Mouse (Mus musculus): ENCODE data around the gene Ndufv1.
"Not testable (repeated sequence)": the region's sequence is repeated elsewhere in the genome, so short reads cannot be mapped to it uniquely, and the experiment has no call there.

Gene Ndufv1

DNA sequence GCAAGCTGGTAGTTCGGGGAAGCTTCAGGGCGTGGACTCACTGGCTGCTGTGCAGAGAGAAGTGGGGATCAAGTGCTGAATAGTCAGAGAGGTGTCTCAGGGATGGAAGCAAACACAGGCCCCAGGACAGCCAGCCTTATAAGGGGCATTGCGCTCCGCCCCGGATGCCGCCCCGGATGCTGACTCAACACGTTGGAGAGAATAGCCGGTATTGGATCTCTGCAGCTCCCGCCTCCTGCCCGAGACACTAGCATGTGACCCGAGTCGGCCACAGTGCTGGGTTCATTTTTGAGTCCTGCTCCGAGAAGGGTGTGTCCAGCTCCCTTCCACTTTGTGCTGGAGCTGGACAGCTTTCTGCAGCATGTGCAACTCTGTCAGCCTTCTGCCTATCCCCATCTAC lies 29.5 kb upstream of the Ndufv1 start:
- DNase-seq (ENCODE audit: low read depth, low spot score): no peak

DNA sequence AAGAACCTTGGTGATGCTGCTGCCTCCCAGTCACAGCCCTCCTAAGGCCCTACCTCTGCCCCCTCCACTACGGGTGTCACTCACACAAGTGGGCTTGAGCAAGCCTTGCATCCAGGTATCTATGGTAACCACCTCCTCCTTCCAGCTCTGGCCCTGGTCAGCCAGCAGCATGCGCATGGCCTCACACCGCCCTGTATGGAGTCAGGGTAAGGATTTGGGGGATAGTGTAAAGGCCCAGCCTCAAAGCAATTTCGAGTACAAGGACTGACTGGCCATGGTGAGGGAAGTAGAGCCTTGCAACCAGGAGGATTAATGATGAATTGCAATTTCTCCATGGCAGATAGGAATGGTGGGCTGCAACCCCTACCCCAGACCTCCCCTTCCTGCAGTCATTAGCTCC lies 28.9 kb upstream of the Ndufv1 start:
- DNase-seq (ENCODE audit: low read depth, low spot score): not testable (repeated sequence)

DNA sequence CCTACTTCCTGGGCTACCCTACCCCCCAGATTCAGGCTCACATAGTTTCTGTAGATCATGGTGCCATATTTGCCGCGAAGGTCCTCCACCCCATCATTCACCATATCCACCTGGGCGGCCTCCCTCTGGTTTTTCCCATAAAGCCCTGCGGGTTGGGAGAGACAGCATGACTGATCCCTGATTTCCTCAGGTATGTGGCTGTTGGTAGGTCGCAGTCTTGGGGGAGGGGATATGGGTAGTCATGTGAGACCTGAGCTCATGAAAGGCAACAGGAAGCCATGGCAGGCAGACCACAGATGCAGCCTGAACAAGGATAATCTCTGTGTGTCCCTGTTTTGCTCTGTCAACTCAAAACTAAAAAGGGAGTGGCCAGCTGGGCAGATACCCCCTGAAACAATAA lies 28.3 kb upstream of the Ndufv1 start:
- DNase-seq (ENCODE audit: low read depth, low spot score): not testable (repeated sequence)

DNA sequence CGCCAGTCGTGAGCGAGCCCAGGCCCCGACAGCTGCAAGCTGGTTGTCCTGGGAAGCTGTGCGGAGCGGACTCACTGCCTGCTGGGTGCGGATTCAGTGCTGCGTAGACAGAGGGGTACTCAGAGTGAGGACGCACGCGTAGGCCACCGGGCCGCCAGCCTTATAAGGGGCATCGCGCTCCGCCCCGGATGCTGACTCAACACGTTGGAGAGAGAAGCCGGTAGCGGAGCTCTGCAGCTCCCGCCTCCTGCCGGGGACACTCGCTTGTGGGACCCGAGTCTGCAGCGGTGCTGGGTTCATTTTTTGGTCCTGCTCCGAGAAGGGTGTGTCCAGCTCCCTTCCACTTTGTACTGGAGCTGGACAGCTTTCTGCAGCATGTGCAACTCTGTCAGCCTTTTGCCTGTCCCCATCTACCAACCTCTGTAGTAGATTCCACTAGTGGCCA lies 25.2 kb upstream of the Ndufv1 start, which contains the start of gene Gstp1:
Gstp1 (minus strand) TSS at position 198 of the 445 bp plus-strand sequence.
- peak; percentile 80 for DNase-seq (ENCODE audit: low read depth, low spot score)

DNA sequence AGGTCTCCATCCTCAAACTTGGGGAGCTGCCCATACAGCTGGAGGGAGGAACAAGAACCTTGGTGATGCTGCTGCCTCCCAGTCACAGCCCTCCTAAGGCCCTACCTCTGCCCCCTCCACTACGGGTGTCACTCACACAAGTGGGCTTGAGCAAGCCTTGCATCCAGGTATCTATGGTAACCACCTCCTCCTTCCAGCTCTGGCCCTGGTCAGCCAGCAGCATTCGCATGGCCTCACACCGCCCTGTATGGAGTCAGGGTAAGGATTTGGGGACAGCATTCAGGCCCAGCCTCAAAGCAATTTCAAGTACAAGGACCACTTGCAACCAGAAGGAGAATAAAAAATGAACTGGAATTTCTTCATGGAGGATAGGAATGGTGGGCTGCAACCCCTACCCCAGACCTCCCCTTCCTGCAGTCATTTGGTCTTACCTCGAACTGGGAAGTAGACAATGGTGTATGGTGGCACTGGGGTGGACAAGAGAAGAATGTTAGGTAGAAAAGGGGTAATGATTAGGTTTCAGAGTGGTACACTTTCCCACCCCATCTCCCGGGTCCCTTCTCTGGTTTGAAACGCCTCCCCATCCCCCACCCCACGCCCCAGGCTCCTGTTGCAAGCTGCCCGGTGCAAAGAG lies 24.7 kb upstream of the Ndufv1 start:
- not testable (repeated sequence) for DNase-seq (ENCODE audit: low read depth, low spot score)

DNA sequence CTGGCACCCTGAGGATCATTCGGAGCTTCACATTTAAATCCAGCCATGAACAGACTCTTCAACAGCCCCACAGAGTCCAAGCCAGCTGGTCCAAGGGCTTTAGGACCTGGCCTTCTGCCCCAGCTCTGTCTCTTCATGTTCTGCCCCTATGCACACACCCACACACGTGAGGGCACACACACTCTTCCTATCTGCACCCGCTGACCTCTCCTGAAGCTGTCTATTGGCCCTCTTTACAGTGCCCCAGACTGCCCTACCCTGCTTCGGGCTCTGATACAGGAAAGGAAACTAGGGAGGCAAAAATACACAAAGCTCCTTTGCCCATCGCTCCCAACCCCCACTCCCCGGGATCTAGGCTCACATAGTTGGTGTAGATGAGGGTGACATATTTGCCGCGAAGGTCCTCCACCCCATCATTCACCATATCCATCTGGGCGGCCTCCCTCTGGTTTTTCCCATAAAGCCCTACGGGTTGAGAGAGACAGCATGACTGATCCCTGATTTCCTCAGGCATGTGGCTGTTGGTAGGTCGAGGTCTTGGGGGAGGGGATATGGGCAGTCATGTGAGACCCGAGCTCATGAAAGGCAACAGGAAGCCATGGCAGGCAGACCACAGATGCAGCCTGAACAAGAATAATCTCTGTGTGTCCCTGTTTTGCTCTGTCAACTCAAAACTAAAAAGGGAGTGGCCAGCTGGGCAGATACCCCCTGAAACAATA lies 23.9 kb upstream of the Ndufv1 start:
- no peak for DNase-seq (ENCODE audit: low read depth, low spot score)

DNA sequence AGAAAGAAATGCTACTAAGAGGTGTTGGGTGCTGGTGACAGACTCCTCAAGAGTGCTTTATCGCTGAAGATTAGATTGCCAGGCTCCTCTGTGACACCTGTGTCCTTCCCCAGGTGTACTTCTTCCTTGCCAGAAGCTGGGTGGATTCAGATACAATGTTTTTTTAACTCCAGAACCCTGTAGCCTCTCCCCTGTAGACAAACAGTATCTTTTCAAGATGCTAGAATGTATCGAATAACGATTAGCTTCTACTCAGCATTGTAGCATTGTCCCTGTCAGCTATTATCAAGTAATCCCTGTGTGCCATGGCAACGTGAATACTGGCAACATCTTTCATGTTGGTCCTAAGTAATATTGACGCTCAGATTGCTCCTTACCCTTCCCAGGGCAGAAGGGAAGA lies 21.1 kb upstream of the Ndufv1 start:
- DNase-seq (ENCODE audit: low read depth, low spot score): no peak

DNA sequence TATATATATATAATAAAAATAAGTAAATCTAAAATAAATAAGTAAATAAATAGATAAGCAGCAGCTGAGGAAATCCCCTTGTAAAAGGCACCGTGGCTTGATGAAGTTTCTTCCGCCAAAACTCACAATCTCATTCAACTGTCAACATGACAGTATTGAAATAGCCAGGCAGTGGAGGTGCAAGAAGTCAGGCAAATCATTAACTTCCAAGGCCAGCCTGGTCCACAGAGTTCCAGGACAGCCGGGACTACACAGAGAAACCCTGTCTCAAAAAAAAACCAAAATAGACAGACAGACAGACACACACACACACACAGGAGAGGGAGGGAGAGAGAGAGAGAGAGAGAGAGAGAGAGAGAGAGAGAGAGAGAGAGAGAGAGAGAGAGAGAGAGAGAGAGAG lies 20.7 kb upstream of the Ndufv1 start:
- DNase-seq (ENCODE audit: low read depth, low spot score): no peak

DNA sequence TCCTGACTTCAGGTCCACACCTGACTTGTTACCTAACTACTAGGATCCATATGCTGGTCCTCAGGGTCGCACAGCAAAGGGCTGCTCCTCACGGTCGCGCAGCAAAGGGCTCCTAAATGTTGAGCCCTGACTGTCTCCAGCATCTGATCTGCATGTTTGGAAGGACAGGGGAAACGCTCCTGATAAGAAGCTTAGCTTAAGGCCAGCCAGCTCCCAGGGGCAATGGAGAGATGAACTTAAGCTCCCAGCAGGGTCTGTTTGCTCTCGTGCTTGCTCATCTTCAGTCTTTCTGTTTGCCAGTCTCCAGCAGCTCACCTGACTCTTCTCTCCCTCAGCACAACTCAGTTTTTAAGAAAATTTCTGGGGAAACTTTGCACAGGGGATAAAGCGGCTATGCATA lies 20.1 kb upstream of the Ndufv1 start:
- DNase-seq (ENCODE audit: low read depth, low spot score): no peak

DNA sequence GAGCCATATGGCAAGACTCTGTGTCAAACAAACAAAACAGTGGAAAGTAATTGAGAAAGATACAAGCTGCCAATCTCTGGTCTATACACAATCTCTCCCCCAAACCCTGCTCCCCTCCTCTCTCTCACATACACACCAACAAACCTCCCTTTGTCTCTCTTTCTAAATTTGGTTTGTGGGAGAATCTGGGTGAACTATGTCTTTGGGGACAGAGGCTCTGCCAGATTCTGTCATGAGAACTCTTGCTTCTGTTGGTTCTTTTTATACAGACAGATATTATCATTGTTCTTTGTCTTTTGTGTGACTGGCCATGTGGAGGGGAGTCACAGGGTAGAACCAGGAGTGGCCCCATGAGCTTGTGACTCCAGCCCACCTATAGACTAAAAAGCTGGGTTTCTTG lies 15.0 kb upstream of the Ndufv1 start:
- peak; percentile 60 for DNase-seq (ENCODE audit: low read depth, low spot score)

DNA sequence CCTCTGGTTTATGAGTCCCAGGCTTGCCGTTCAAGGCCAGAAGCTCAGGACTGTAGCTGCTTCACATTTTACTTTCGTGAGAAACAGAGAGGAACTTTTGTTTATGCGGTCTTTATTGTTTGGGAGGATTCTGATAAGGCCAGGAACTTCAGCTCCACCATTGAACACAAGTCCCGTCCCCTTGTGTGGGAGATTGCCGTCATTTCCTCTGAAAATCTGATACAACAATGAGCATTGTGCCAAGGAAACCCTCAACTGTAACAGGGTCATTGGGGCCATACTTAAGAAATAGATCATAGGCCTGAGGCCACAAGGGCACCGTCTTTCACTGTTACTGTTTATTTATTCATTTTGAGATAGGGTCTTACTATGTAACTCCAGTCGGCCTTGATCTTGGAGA lies 10.6 kb upstream of the Ndufv1 start:
- DNase-seq (ENCODE audit: low read depth, low spot score): no peak

DNA sequence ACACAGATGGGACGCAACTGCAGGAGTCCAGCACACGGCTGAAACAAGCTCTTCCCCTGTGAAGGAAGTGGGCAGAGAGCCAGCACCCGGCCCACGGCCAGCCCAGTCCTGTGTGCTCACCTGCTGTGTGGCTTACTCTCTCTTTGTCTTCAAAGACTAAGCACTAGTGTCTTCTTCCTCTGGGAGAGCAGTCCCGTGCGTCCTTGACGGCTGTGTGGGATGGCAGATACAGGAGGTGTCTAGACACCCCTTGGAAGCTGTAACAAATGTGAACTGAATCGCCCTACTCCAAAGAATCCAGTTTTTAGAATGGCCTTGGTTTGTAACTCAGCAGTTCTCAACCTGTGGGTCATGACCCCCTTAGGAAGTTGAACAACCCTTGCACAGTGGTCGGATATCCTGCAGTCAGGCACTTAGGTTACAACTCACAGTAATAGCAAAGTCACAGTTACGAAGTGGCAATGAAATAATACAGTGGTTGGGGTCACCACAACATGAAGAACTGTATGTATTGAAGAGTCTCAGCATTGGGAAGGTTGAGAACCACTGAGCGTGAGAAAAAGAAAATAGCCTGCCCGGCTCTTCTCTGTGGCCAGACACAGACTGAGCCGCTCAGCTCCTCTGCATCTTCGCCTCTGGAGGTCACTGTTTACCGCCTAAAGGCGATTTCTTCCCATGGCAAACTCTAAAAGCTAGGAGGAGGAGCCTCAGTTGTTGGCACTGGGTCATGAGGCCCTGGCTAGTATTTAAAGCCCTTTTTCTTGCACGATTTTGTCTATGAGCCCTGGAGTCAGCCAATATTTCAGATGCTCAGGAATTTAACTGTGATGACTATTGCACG lies 6.4 kb upstream of the Ndufv1 start:
- DNase-seq (ENCODE audit: low read depth, low spot score): peak; percentile 67

DNA sequence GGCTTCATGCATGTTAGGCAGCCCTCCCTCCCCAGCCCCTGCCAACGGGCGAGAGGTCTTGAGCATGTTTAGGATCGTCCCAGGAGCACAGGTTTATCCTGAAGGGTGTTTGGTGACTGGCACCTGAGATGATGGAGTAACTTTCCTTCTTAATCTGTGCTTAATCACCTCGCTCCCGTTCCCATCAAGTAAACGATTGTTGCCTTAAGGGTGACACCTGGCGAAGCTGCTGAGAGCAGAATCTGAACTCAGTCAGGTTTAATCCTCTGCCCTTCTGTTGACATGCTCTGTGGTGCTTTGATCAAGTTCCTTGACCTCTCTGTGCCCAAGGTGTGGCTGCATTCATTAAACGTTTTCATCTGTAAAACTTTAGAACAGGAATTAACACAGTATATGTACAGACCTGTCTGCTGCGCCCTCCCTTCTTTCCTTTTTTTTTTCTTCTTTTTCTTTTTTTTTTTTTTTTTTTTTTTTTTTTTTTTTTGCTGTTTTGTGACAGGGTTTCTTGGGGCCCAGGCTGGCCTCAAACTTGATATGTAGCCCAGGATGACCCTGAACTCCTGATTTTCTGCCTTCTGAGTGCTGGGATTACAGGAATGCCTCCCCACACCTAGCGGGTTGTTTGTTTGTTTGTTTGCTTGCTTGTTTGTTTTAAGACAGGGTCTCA lies 5.4 kb upstream of the Ndufv1 start:
- DNase-seq (ENCODE audit: low read depth, low spot score): no peak

DNA sequence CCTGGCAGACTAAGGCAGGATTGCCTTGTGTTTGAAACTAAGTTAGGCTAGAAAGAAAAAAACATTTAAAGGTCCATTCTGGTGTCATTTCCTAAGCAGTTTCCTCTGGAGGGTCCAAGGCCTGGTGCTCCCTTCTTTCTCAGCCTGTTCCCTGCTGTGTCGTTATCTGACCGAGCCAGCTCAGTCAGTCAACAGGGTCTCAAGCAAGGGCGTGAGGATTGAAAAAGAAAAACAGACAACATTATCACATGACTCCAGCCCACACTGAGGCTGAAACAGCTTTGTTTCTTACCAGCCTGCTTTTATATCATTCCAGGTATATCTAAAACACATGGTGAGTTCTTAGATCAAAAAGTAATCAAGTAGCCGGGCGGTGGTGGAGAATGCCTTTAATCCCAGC lies 3.0 kb upstream of the Ndufv1 start:
- no peak for DNase-seq (ENCODE audit: low read depth, low spot score)

DNA sequence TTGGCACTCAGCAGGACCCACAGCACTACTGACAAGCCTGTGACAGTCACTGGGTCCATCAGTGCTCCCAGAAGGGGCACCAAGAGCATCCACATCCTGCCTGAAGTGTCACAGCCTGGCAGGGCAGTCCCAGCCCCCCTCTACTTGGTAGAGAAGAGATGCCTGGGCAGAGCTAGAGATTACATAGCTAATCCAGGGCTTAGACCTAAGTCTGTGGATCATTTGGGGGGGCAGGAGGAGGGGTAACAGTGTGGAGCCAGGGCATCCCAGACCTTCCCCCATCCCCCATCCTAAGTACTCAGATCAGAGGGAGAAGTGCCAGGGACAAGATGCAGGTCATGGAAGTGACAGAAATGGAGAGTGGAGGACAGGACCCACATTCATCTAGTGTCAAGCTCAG lies 2.2 kb upstream of the Ndufv1 start:
- DNase-seq (ENCODE audit: low read depth, low spot score): no peak

DNA sequence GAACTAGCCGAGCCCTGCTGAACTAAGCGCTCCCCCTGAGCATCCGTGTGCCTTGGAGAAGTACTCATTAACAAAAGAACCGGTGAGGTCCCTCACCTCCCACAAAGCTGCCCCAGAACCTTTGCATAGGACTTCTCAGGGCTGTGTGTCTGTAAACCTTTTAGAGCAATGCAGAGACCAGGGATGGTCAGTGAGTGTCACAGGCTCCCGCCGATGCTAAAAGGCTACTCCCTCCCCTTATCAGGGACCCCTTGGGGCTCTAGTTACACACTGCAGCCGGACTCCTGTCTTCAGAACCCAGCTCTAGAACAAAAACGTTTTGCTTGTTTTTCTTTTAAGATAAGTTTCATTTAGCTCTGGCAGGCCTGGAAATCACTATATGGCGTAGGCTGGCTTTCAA lies 460 bp upstream of the Ndufv1 start:
- DNase-seq (ENCODE audit: low read depth, low spot score): no peak

DNA sequence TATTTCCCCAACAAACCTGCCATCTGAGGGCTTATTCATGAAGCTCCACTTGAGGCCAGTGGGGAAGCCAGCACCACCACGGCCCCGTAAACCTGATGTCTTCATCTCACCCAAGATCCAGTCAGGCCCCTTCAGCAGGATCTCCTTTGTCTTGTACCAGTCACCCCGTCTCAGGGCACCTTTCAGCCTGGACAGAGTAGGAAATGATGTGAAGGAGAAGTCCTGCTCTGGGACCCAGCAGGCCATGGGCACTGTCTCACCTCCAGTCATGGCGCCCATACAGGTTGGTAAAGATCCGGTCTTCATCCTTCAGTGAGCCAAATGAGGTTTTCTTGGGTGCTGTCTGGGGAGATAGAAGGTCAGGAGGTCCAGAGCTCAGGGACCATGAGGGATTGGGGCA lies 1.5 kb downstream of the Ndufv1 start:
- no peak for DNase-seq (ENCODE audit: low read depth, low spot score)

DNA sequence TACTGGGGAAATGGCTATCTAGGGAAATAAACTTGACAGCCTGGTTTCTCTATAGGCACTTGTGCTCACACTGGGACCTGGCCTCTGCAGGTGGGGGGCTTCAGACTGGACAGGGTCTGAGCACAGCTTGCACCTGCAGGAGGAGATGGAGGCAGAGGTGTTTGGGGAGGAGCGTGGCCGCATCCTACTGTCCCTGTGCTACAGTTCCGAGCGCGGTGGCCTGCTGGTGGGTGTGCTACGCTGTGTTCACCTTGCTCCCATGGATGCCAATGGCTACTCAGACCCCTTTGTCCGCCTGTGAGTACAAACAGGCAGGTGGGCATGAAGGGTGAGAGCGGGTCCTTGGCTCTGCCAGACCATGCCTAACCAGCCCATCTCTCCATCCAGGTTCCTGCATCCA lies 6.6 kb downstream of the Ndufv1 start:
- DNase-seq (ENCODE audit: low read depth, low spot score): no peak

DNA sequence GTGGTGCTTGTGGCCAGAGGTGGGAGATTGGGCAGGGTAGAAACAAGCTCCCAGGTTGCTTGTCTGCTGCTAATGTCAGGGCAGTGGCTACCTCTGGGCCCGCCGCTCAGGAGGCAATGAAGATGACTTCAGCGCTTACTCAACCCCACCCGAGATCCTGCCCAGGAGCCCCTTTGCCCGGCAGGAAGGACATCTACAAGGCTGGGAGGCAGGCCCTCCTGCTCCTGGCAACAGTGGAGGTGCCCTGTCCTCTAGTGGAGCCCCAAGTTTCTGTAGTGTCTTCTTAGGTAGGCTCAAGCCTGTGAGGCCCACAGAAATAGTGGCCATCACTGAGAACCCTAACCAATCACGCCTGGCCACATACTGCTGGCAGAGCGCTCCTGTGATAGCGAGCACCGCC lies 7.5 kb downstream of the Ndufv1 start:
- no peak for DNase-seq (ENCODE audit: low read depth, low spot score)

DNA sequence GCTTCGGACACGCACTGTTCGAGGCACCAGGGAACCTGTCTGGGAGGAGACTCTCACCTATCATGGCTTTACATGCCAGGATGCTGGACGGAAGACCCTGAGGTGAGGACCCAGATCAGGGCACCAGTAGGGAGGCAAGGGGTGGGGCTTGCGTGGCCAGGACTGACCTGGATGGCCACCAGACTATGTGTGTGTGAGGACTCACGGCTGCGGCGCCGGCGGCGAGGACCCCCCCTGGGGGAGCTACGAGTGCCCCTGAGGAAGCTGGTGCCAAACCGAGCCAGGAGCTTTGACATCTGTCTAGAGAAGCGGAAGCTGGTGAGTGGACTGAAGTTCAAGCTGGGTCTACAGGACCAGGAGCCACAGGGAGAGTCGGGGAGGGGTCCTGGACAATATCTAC lies 8.3 kb downstream of the Ndufv1 start:
- no peak for DNase-seq (ENCODE audit: low read depth, low spot score)

DNA sequence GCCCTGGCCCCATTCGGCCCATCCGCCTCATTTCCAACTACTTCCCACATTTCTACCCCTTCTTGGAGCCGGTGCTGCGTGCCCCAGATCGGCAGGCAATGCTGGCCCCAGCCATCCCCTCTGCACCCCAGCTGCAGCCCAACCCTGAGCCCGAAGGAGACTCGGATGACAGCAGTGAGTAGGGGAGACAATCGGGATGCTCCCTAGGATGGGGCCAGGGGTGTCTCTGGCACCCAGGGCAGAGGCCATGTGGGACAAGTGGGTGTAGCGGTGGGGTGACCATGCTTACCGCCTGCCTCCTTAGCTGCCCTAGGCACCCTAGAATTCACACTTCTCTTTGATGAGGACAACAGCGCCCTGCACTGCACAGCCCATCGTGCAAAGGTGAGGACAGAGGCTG lies 9.0 kb downstream of the Ndufv1 start:
- DNase-seq (ENCODE audit: low read depth, low spot score): no peak

DNA sequence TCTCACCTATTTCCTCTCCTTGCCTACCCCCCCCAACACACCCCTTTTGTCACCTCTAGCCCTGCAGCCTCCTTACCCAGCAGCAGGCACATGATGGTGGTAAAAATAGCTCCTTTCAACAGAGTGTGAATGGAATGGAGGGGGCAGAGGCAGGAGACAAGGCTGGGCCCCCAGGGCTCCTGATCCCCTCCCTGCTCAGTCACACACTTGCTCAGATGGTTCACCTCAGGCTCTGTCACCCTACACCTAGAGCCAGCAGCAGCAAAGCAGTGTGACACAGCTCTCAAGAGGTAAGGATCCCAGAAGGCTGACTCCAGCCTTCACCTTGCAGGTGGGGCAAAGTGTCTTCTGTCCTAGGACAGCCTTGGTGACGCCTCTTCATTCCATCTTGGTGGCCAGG lies 9.5 kb downstream of the Ndufv1 start, which contains the start of gene Doc2g:
Doc2g (plus strand) TSS at position 202 of the 400 bp plus-strand sequence.
- DNase-seq (ENCODE audit: low read depth, low spot score): no peak
